Mouse (Mus musculus): ENCODE results near the gene Mafk. TPM values are rescaled to one million over a fixed set of nuclear protein-coding genes. Genes with fewer than 3 reads are reported as not detected.
"Not testable (repeated sequence)": the region's sequence is repeated elsewhere in the genome, so short reads cannot be mapped to it uniquely, and the experiment has no call there.

The Mafk gene
- total RNA-seq (2021), result 10 to 100 TPM in 1 of 2 experiments, 1 to 10 TPM in 1; 8.9 to 11.5 TPM
- long read RNA-seq, experiment 1, transcript Mafk-201 (3 exons, 2,849 nt), result major isoform, 7 of 12 reads
- long read RNA-seq, experiment 1, partial matches to known transcripts, result 1 of 12 reads
- long read RNA-seq, experiment 1, other reads (novel, unspliced or antisense), result 4 of 12 reads
- long read RNA-seq, experiment 2, partial matches to known transcripts, result 1 of 12 reads
- long read RNA-seq, experiment 2, other reads (novel, unspliced or antisense), result 6 of 12 reads

- peak within 1 kb of the TSS; percentile 74 for H3K27ac ChIP-seq
Measured at GRCm38 (mm10) chr5:139791227-139792158, at the start of gene Mafk. Gene Mafk, plus strand, starts transcription at chr5:139791513.

GRCm38 (mm10) chr5:139742640-139743039 is 48.7 kb upstream of the Mafk start:
- DNase-seq (ENCODE audit: extremely low spot score in 1 of 2, low spot score in 2 of 2); H3K27ac ChIP-seq; intact Hi-C loops (cut with DNase I); H3K4me3 ChIP-seq: not testable (repeated sequence)

More at GRCm38 (mm10) chr5:139791227-139792158, at the start of gene Mafk:
- peak; percentile 94 to 95 for DNase-seq (ENCODE audit: extremely low spot score in 1 of 2, low spot score in 2 of 2)
- peak within 1 kb of the TSS; percentile 81 for H3K4me3 ChIP-seq
- intact Hi-C loops (cut with DNase I), result no loop called here
- no peak; the same call in 1 of the 2 replicates for TF ChIP-seq CTCF (IDR thresholded peaks at IDR 0.05)

GRCm38 (mm10) chr5:139745771-139746170 is 45.5 kb upstream of the Mafk start:
- no peak overlapping the region for H3K27ac ChIP-seq
- peak in 1 of 2 experiments; percentile 47 for DNase-seq (ENCODE audit: extremely low spot score in 1 of 2, low spot score in 2 of 2)
- intact Hi-C loops (cut with DNase I), result no loop called here
- no peak overlapping the region for H3K4me3 ChIP-seq
- peak; percentile 64 for TF ChIP-seq CTCF (IDR thresholded peaks at IDR 0.05)

- H3K27ac ChIP-seq, result no peak overlapping the region
- no peak for TF ChIP-seq CTCF (IDR thresholded peaks at IDR 0.05)
- DNase-seq (ENCODE audit: extremely low spot score in 1 of 2, low spot score in 2 of 2), result no peak
- intact Hi-C loops (cut with DNase I), result loop anchor here (2.0 kb wide), 1 partner anchor 33 kb away; no protein-coding TSS in a partner anchor
- H3K4me3 ChIP-seq, result no peak overlapping the region
Measured at GRCm38 (mm10) chr5:139749413-139750125, 41.7 kb upstream of the Mafk start.

- Histone ChIP-seq H3K27ac (no peak overlapping the region), H3K4me3 (no peak overlapping the region)
- DNase-seq (ENCODE audit: extremely low spot score in 1 of 2, low spot score in 2 of 2), result peak; percentile 62 to 69
- peak; percentile 96 for TF ChIP-seq CTCF (IDR thresholded peaks at IDR 0.05)
- intact Hi-C loops (cut with DNase I), result loop anchor here (2.0 kb wide), 1 partner anchor 34 kb away; no protein-coding TSS in a partner anchor
Measured at GRCm38 (mm10) chr5:139750535-139750934, 40.8 kb upstream of the Mafk start.

- no peak overlapping the region for H3K27ac ChIP-seq
- peak; percentile 65 to 73 for DNase-seq (ENCODE audit: extremely low spot score in 1 of 2, low spot score in 2 of 2)
- no peak overlapping the region for H3K4me3 ChIP-seq
- peak; percentile 86 for TF ChIP-seq CTCF (IDR thresholded peaks at IDR 0.05)
- intact Hi-C loops (cut with DNase I), result no loop called here
Measured at GRCm38 (mm10) chr5:139754753-139755152, 36.6 kb upstream of the Mafk start.

GRCm38 (mm10) chr5:139756135-139756534 is 35.2 kb upstream of the Mafk start:
- DNase-seq (ENCODE audit: extremely low spot score in 1 of 2, low spot score in 2 of 2), result no peak
- Histone ChIP-seq H3K4me3 (no peak overlapping the region), H3K27ac (no peak overlapping the region)
- no peak for TF ChIP-seq CTCF (IDR thresholded peaks at IDR 0.05)
- intact Hi-C loops (cut with DNase I), result no loop called here

GRCm38 (mm10) chr5:139756586-139756985 is 34.7 kb upstream of the Mafk start:
- no peak for DNase-seq (ENCODE audit: extremely low spot score in 1 of 2, low spot score in 2 of 2)
- TF ChIP-seq CTCF (IDR thresholded peaks at IDR 0.05), result no peak
- no peak overlapping the region for H3K27ac ChIP-seq
- intact Hi-C loops (cut with DNase I), result no loop called here
- no peak overlapping the region for H3K4me3 ChIP-seq

GRCm38 (mm10) chr5:139758096-139758495 is 33.2 kb upstream of the Mafk start:
- H3K27ac ChIP-seq, result peak overlapping the region; percentile 67
- DNase-seq (ENCODE audit: extremely low spot score in 1 of 2, low spot score in 2 of 2), result peak; percentile 48 to 65
- no peak overlapping the region for H3K4me3 ChIP-seq
- intact Hi-C loops (cut with DNase I), result no loop called here
- no peak for TF ChIP-seq CTCF (IDR thresholded peaks at IDR 0.05)

GRCm38 (mm10) chr5:139764296-139764695 is 27.0 kb upstream of the Mafk start:
- no peak for DNase-seq (ENCODE audit: extremely low spot score in 1 of 2, low spot score in 2 of 2)
- Histone ChIP-seq H3K4me3 (no peak overlapping the region), H3K27ac (no peak overlapping the region)
- TF ChIP-seq CTCF (IDR thresholded peaks at IDR 0.05), result peak; percentile 56
- intact Hi-C loops (cut with DNase I), result no loop called here

- intact Hi-C loops (cut with DNase I), result no loop called here
- TF ChIP-seq CTCF (IDR thresholded peaks at IDR 0.05), result no peak
- Histone ChIP-seq H3K27ac (no peak overlapping the region), H3K4me3 (no peak overlapping the region)
- DNase-seq (ENCODE audit: extremely low spot score in 1 of 2, low spot score in 2 of 2), result no peak
Measured at GRCm38 (mm10) chr5:139768216-139768615, 23.1 kb upstream of the Mafk start.
